Mouse (Mus musculus) heart, postnatal 0 days (tissue): ENCODE measurements around the gene Daam2. TPM values are rescaled to one million over a fixed set of nuclear protein-coding genes. Genes with fewer than 3 reads are reported as not detected.
A peak's percentile ranks its signal among the peaks of the same experiment; 100 is the strongest.

ENCODE experiments used
- ATAC-seq: fragments of 200-750 bp; cut with Nextera tagmentation; 2 replicates; pipeline ENCODE4 v1.8.0; 2017; ENCODE audit warnings: low read depth, moderate number of reproducible peaks, moderate library complexity; ENCODE audit not compliant: insufficient read depth
- DNase-seq: peaks from one replicate; pipeline ENCODE4 v3.0.0-alpha.2; 2016; ENCODE audit warnings: low spot score
- H3K27ac ChIP-seq: fragments of 300-500 bp; sonication (generic); 2 replicates; pipeline ENCODE4 v1.5.1; 2014; ENCODE audit warnings: low read depth, mild to moderate bottlenecking
- H3K27me3 ChIP-seq: fragments of 300-500 bp; sonication (generic); 2 replicates; pipeline ENCODE4 v1.6.1; 2014; ENCODE audit warnings: low read length, mixed read lengths; ENCODE audit not compliant: control insufficient read depth, insufficient read depth
- H3K36me3 ChIP-seq: fragments of 300-500 bp; sonication (generic); replicated peaks from 2 replicates; pipeline ENCODE4 v1.6.1; 2014; ENCODE audit warnings: low read length, mixed read lengths; ENCODE audit not compliant: control insufficient read depth, insufficient read depth
- H3K4me1 ChIP-seq: fragments of 300-500 bp; sonication (generic); 2 replicates; pipeline ENCODE4 v1.6.1; 2014; ENCODE audit warnings: antibody characterized with exemption; ENCODE audit not compliant: control insufficient read depth, insufficient read depth
- H3K4me2 ChIP-seq: fragments of 300-500 bp; sonication (generic); 2 replicates; pipeline ENCODE4 v1.6.1; 2014; ENCODE audit warnings: low read depth, mild to moderate bottlenecking, low read length, moderate library complexity
- H3K4me3 ChIP-seq: fragments of 300-500 bp; sonication (generic); 2 replicates; pipeline ENCODE4 v1.5.1; 2014; ENCODE audit warnings: low read depth, low read length
- H3K9ac ChIP-seq: fragments of 300-500 bp; sonication (generic); replicated peaks from 2 replicates; pipeline ENCODE4 v1.6.1; 2014; ENCODE audit warnings: low read depth, low read length, mixed read lengths
- H3K9me3 ChIP-seq: fragments of 300-500 bp; sonication (generic); replicated peaks from 2 replicates; pipeline ENCODE4 v1.6.1; 2016; ENCODE audit warnings: low read length; ENCODE audit not compliant: control insufficient read depth
- CTCF ChIP-seq: IDR thresholded peaks from 2 replicates; pipeline ENCODE4 v1.5.1; 2016; ENCODE audit warnings: antibody characterized with exemption, control low read depth, low read depth
- EP300 ChIP-seq: IDR thresholded peaks from 2 replicates; pipeline ENCODE4 v1.6.1; 2016; ENCODE audit warnings: antibody characterized with exemption, low read depth
- WGBS: fragments of 180-500 bp; shearing (Covaris S2); extraction: QIAGEN DNeasy Blood & Tissue Kit; methylation state at CpG from one replicate; pipeline ENCODE4 v1.1.7; 2014; 5-methylcytosine and 5-hydroxymethylcytosine counted together
- polyA plus RNA-seq: library from polyadenylated mRNA; unstranded; fragments of >200 nt; fragmentation: Nextera tagmentation; extraction: Ambion mirVana; gene quantifications from 2 replicates; pipeline ENCODE4 v1.2.1, GENCODE M21; 2015
- total RNA-seq: library from RNA; depleted of rRNA; stranded (reverse); fragments of >200 nt; gene quantifications from 2 replicates; pipeline ENCODE4 v1.2.3, GENCODE M21; 2014; ENCODE audit warnings: low replicate concordance

The Daam2 gene
- total and polyA plus RNA-seq, 2 experiments from 2014 or later = 2.4 to 10.5 TPM

DNA sequence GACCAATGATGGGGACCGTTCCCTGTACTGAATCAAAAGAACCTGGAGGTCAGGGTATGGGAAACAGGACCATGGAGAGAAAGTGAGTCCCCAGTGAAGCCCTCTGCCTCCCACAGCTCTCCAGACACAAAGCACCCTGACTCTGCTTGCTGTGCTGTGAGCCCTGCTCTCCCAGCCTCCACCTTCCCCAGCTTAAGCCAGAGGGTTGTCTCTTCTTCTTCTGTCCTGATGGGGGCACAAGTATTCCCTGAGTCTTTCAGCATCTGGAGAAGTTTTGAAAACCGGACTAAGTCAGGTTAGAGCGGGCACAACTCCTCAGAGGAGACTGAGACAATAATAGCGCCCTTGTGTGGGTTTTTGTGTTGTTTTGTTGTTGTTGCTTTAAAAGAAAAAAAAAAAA, 2.2 kb downstream of the Daam2 start:
- WGBS = 52% methylated on average over 4 of the region's 4 CpGs
- Histone ChIP-seq H3K36me3 (no peaks in the 10 kb centered on the region), H3K4me3 (0 out of 2 replicates have a peak overlapping the region, but pooled peaks have one; percentile 59), H3K9ac (no peak overlapping the region), H3K4me2 (peak overlapping the region; percentile 76), H3K27me3 (no peaks in the 10 kb centered on the region), H3K27ac (no peak overlapping the region), H3K9me3 (no peaks in the 10 kb centered on the region), H3K4me1 (peaks cover 10% of the 10 kb centered on the region)
- no peak for TF ChIP-seq EP300
- no peak for TF ChIP-seq CTCF
- DNase-seq = no peak
- ATAC-seq = no peak

DNA sequence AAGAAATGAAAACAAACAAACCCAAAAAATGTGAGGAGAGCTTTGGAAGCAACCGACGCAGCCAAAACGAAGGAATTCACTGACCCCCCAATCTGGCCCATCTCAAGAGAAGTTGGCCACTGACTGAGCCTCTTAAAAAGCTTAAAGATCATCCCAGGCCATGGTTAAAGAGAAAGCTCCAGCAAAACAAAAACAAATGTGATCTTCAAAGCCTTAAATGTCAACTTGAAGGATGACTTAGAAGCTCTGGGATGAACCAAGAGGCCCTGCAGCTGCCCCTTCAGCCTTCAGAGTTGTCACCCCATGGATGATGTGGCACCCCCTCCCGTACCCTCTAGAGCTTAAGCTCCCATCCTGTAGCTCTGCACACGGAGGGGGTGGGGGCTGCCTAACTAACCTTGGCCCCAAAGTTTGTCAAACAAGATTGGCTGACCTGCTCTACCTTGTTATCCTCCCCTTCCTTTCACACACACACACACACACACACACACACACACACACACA, 4.3 kb downstream of the Daam2 start:
- ATAC-seq = no peak
- H3K36me3 ChIP-seq = no peaks in the 10 kb centered on the region
- H3K9ac ChIP-seq = no peak overlapping the region
- no peak overlapping the region for H3K4me2 ChIP-seq
- H3K9me3 ChIP-seq = no peaks in the 10 kb centered on the region
- H3K4me1 ChIP-seq = peaks cover 15% of the 10 kb centered on the region
- H3K4me3 ChIP-seq = no peak overlapping the region
- TF ChIP-seq EP300 (no peak), CTCF (no peak)
- DNase-seq = no peak
- no peaks in the 10 kb centered on the region for H3K27me3 ChIP-seq
- H3K27ac ChIP-seq = no peak overlapping the region
- WGBS = 50% methylated on average over 5 of the region's 5 CpGs

DNA sequence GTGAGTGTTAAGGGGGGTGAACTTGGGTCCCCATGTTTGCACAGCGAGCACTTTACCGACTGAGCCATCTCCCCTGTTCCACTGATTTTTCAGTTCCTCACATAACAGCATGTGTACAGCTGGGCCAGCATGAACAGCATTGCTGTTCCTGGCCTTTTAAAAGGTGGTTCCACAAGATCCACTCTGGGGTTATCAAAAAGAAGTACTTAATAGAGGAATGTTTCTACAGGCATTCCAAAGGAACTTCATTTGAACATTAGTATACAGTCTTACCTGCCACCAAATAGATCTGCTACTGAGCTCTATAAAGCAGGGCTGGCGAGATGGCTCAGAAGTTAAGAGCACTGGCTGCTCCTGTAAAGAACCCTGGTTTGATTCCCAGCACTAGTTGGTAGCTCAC, 8.0 kb downstream of the Daam2 start:
- H3K36me3 ChIP-seq = no peaks in the 10 kb centered on the region
- H3K4me1 ChIP-seq = peaks cover 5% of the 10 kb centered on the region; the same call in 1 of the 2 replicates
- H3K9ac ChIP-seq = no peak overlapping the region
- no peak overlapping the region for H3K27ac ChIP-seq
- H3K4me2 ChIP-seq = no peak overlapping the region
- 75% methylated on average over 3 of the region's 3 CpGs for WGBS
- TF ChIP-seq EP300 (no peak), CTCF (no peak)
- H3K4me3 ChIP-seq = no peak overlapping the region
- no peaks in the 10 kb centered on the region for H3K27me3 ChIP-seq
- H3K9me3 ChIP-seq = no peaks in the 10 kb centered on the region
- ATAC-seq (no peak), DNase-seq (no peak)

DNA sequence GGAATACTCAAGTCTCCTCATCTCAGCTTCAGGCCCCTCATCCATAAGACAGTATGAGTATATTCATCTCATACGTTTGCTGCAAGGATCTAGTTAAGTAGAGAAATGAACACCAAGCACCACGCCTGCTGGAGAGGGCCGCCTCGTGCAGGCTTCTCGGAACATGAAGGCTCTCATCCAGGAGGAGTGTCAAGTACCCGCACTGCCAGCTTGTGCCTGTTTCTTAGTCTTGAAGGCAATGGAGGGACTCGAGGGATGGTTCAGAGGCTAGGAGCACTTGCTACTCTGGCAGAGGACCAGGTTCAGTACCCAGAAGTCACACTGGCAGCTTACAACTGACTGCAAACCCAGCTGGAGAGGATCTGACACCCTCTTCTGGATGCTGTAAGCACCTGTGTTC, 12.2 kb downstream of the Daam2 start:
- no peaks in the 10 kb centered on the region for H3K27me3 ChIP-seq
- H3K9me3 ChIP-seq = no peaks in the 10 kb centered on the region
- 0 out of 2 replicates have a peak, but pooled peaks cover 5% of the 10 kb centered on the region for H3K36me3 ChIP-seq
- 81% methylated on average over 7 of the region's 7 CpGs for WGBS
- H3K4me1 ChIP-seq = peaks cover 5% of the 10 kb centered on the region; the same call in 1 of the 2 replicates
- no peak overlapping the region for H3K27ac ChIP-seq
- DNase-seq = no peak
- no peak overlapping the region for H3K4me3 ChIP-seq
- H3K4me2 ChIP-seq = no peak overlapping the region
- H3K9ac ChIP-seq = no peak overlapping the region
- no peak for ATAC-seq
- no peak for TF ChIP-seq CTCF
- no peak for TF ChIP-seq EP300

DNA sequence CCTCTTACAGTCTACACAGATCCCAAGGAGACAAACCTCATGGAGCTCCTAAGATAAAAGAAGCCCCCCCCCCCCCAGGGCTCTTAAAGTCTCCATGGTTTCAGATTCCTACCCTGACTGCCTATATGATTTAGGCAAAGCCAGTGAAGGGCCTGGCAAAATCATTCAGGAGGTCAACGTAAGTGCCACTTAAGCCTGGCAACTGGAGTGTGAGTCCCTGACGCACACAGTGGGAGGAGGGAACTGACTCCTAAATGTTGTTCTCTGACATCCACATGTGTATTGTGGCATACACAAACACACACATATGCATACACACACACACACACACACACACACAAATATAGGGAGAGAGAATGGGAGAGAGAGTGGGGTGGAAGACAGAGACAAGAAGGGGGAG, 12.7 kb downstream of the Daam2 start:
- WGBS = 66% methylated on average over 2 of the region's 2 CpGs
- H3K4me1 ChIP-seq = peaks cover 5% of the 10 kb centered on the region; the same call in 1 of the 2 replicates
- no peak for TF ChIP-seq CTCF
- no peak for TF ChIP-seq EP300
- H3K27me3 ChIP-seq = no peaks in the 10 kb centered on the region
- ATAC-seq (no peak), DNase-seq (no peak)
- no peak overlapping the region for H3K4me2 ChIP-seq
- no peak overlapping the region for H3K4me3 ChIP-seq
- H3K27ac ChIP-seq = no peak overlapping the region
- H3K9me3 ChIP-seq = no peaks in the 10 kb centered on the region
- H3K9ac ChIP-seq = no peak overlapping the region
- H3K36me3 ChIP-seq = 0 out of 2 replicates have a peak, but pooled peaks cover 5% of the 10 kb centered on the region

DNA sequence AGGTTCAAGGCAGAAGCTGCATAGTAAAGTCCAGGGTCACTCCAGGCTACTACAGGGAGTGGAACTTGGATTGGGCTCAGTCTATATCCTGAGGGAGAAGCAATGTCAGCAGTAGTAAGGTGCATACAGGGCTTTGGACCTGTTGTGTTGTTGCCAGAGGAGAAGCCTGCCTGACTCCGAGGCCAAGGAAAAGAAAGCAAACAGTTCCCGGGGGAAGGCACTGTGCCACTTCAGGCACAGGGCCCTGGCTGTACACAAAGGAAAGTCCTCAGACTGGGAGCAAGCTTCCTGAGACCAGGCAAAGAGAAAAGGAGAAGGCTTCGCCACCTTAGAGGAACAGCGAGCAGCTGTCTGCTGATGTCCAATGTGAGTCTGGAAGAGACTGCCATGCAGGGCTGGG, 18.1 kb downstream of the Daam2 start:
- ATAC-seq (no peak), DNase-seq (no peak)
- Histone ChIP-seq H3K36me3 (0 out of 2 replicates have a peak, but pooled peaks cover 5% of the 10 kb centered on the region), H3K27me3 (no peaks in the 10 kb centered on the region), H3K9me3 (no peaks in the 10 kb centered on the region), H3K27ac (no peak overlapping the region), H3K4me2 (no peak overlapping the region), H3K4me3 (no peak overlapping the region), H3K4me1 (no peaks in the 10 kb centered on the region), H3K9ac (no peak overlapping the region)
- TF ChIP-seq EP300 = no peak
- TF ChIP-seq CTCF = no peak
- 72% methylated on average over 4 of the region's 4 CpGs for WGBS
